Mouse (Mus musculus): ENCODE results near the gene Cckar. TPM values are rescaled to one million over a fixed set of nuclear protein-coding genes. Genes with fewer than 3 reads are reported as not detected.

Cckar gene
- total RNA-seq, 2 experiments from 2014 or later = not detected

DNA sequence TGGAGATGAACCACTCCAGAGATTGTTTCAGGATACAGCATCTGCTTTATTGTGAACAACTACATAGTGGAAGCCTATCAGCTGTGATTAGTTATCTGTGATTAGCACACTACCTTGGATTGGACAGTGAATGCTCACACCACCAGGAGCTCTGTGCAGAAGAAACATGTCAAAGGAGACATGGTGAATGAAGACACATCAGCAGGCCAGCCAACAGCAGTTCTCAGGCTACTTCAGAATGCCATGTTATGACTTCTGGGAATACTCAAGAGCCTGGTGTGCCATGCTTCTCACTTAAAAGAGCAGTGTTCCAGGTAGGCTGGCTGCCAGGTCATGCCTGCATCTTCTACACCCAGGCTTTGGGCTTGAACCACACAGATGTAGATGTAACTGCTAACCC, 43.8 kb downstream of the Cckar start:
- DNase-seq = no peak
- no peak for TF ChIP-seq CTCF (IDR thresholded peaks at IDR 0.05)
- H3K4me3 ChIP-seq = no peak overlapping the region
- intact Hi-C loops (cut with DNase I) = no loop called here
- H3K27ac ChIP-seq = no peak overlapping the region

DNA sequence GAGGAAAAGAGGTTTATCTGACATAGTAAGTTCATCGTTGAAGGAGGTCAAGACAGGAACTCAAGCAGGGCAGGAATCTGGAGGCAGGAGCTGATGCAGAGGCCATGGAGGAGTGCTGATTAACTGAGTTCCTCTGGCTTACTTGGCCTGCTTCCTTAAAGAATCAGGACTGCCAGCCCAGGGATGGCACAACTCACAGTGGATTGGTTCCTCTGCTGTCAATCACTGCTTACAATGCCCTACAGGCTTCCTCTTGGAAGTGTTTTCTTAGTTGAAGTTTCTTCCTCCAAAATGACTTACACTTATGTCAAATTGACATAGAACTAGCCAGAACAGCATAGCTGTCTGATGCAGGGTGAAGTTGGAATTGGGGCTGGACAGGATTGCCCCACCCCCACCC, 45.1 kb downstream of the Cckar start:
- no peak for DNase-seq
- no peak for TF ChIP-seq CTCF (IDR thresholded peaks at IDR 0.05)
- no peak overlapping the region for H3K4me3 ChIP-seq
- intact Hi-C loops (cut with DNase I) = no loop called here
- H3K27ac ChIP-seq = no peak overlapping the region

DNA sequence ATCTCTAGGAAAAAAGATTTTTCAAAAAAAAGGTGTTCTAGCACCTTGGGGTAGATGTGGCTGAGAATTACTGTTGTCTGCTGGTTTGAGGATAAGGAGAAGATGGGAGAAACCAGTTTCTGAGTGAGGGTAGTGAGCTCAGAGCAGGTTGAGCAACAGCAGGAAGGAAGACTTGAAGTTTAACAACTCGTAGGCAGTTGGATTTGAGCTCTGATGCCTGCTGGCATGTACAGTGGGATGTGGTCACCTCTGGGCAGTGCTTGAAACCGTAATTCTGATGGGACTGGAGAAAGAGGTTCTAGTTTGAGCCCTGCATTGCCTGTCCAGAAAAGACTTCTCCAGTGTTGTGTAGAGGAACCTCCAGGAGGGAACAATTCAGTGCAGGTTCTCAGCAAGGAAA, 46.0 kb downstream of the Cckar start:
- intact Hi-C loops (cut with DNase I) = no loop called here
- no peak for TF ChIP-seq CTCF (IDR thresholded peaks at IDR 0.05)
- no peak for DNase-seq
- H3K27ac ChIP-seq = no peak overlapping the region
- no peak overlapping the region for H3K4me3 ChIP-seq

GRCm38 (mm10) chr5:53657925-53658324, 49.6 kb downstream of the Cckar start:
- DNase-seq = no peak
- Histone ChIP-seq H3K4me3 (no peak overlapping the region), H3K27ac (no peak overlapping the region)
- TF ChIP-seq CTCF (IDR thresholded peaks at IDR 0.05) = peak; percentile 49
- intact Hi-C loops (cut with DNase I) = no loop called here

DNA sequence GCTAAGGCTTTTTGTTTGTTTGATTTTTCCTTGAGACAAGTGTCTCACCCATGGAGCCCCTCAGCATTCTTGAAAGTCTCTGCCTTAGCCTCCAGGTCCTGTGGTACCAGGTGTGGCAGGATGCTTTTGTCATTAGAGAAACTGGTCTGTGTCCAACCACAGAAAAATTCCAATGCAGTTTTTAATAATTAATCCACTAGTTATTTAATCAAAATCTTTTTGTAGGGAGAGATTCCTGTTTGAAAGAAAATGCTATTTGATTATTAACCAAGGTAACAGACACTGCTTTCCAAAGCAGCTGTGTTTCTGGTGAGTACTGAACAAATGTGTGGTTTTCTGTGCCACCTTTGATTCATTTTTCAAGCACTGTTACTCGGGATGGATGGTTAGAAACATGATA, 50.9 kb downstream of the Cckar start:
- TF ChIP-seq CTCF (IDR thresholded peaks at IDR 0.05) = no peak
- intact Hi-C loops (cut with DNase I) = no loop called here
- no peak for DNase-seq
- no peak overlapping the region for H3K27ac ChIP-seq
- H3K4me3 ChIP-seq = no peak overlapping the region

Other genes with a start within 250 kb of the Cckar start
- 10 to 100 TPM; 20.9 to 21.7 TPM for gene Rbpj, start 241.6 kb downstream of the Cckar start, total RNA-seq (2021)
- gene Tbc1d19, start 101.9 kb upstream of the Cckar start, total RNA-seq (2021) = 10 to 100 TPM; 18.2 to 33.6 TPM